Mouse (Mus musculus) intestine, postnatal 0 days (tissue): Measurements from ENCODE around the gene Lrrc10. TPM values are rescaled to one million over a fixed set of nuclear protein-coding genes. Genes with fewer than 3 reads are reported as not detected.

Experiments used
- ATAC-seq: fragments of 200-750 bp; cut with Nextera tagmentation; 2 replicates; pipeline ENCODE4 v1.8.0; 2017; ENCODE audit warnings: mild to moderate bottlenecking, moderate TSS enrichment, moderate library complexity
- H3K27ac ChIP-seq: fragments of 300-500 bp; sonication (generic); 2 replicates; pipeline ENCODE4 v1.5.1; 2014; ENCODE audit warnings: mild to moderate bottlenecking, low read depth, low read length, moderate library complexity
- H3K27me3 ChIP-seq: fragments of 300-500 bp; sonication (generic); replicated peaks from 2 replicates; pipeline ENCODE4 v1.6.1; 2014; ENCODE audit warnings: low read length, mixed read lengths; ENCODE audit not compliant: control insufficient read depth, insufficient read depth
- H3K36me3 ChIP-seq: fragments of 300-500 bp; sonication (generic); 2 replicates; pipeline ENCODE4 v1.6.1; 2014; ENCODE audit warnings: mild to moderate bottlenecking, moderate library complexity; ENCODE audit not compliant: control insufficient read depth, insufficient read depth
- H3K4me1 ChIP-seq: fragments of 300-500 bp; sonication (generic); replicated peaks from 2 replicates; pipeline ENCODE4 v1.6.1; 2014; ENCODE audit warnings: antibody characterized with exemption, low read length, mixed read lengths; ENCODE audit not compliant: control insufficient read depth, insufficient read depth
- H3K4me2 ChIP-seq: fragments of 300-500 bp; sonication (generic); replicated peaks from 2 replicates; pipeline ENCODE4 v1.6.1; 2014; ENCODE audit warnings: low read depth, mild to moderate bottlenecking, moderate library complexity
- H3K4me3 ChIP-seq: fragments of 300-500 bp; sonication (generic); 2 replicates; pipeline ENCODE4 v1.5.1; 2014; ENCODE audit warnings: low read depth, low read length
- H3K9ac ChIP-seq: fragments of 300-500 bp; sonication (generic); 2 replicates; pipeline ENCODE4 v1.6.1; 2014; ENCODE audit warnings: mild to moderate bottlenecking, low read depth, low read length
- H3K9me3 ChIP-seq: fragments of 300-500 bp; sonication (generic); 2 replicates; pipeline ENCODE4 v1.6.1; 2016; ENCODE audit warnings: mixed run types; ENCODE audit not compliant: control insufficient read depth
- CTCF ChIP-seq: sonication (generic); IDR thresholded peaks from 2 replicates; pipeline ENCODE4 v1.5.1; 2016; ENCODE audit warnings: low read depth, mild to moderate bottlenecking, control low read depth, antibody characterized with exemption, moderate library complexity
- WGBS: fragments of 180-500 bp; shearing (Covaris S2); extraction: QIAGEN DNeasy Blood & Tissue Kit; methylation state at CpG from one replicate; pipeline ENCODE4 v1.1.7; 2014; 5-methylcytosine and 5-hydroxymethylcytosine counted together
- polyA plus RNA-seq: library from polyadenylated mRNA; unstranded; fragments of >200 nt; fragmentation: Nextera tagmentation; extraction: Ambion mirVana; gene quantifications from 2 replicates; pipeline ENCODE4 v1.2.1, GENCODE M21; 2015

Lrrc10 gene
- polyA plus RNA-seq, 1 experiment from 2014 or later = not detected

- Histone ChIP-seq H3K9me3 (no peaks in the 10 kb centered on the region), H3K36me3 (peaks cover 50% of the 10 kb centered on the region), H3K4me2 (no peak overlapping the region), H3K4me1 (no peaks in the 10 kb centered on the region), H3K4me3 (no peak overlapping the region), H3K9ac (no peak overlapping the region), H3K27ac (no peak overlapping the region), H3K27me3 (no peaks in the 10 kb centered on the region)
- ATAC-seq = no peak
- WGBS = 84% methylated on average over 7 of the region's 7 CpGs
- TF ChIP-seq CTCF = no peak
These were observed 28.0 kb downstream of the Lrrc10 start for GRCm38 (mm10) chr10:117073176-117073575.

- peaks cover 60% of the 10 kb centered on the region for H3K36me3 ChIP-seq
- H3K4me3 ChIP-seq = no peak overlapping the region
- ATAC-seq = peak; percentile 75
- no peak overlapping the region for H3K4me2 ChIP-seq
- no peak overlapping the region for H3K27ac ChIP-seq
- WGBS = 77% methylated on average over 6 of the region's 6 CpGs
- H3K9ac ChIP-seq = no peak overlapping the region
- no peaks in the 10 kb centered on the region for H3K9me3 ChIP-seq
- peak; percentile 83 for TF ChIP-seq CTCF
- H3K4me1 ChIP-seq = no peaks in the 10 kb centered on the region
- H3K27me3 ChIP-seq = no peaks in the 10 kb centered on the region
These were observed 33.1 kb downstream of the Lrrc10 start for GRCm38 (mm10) chr10:117078284-117078683.

DNA sequence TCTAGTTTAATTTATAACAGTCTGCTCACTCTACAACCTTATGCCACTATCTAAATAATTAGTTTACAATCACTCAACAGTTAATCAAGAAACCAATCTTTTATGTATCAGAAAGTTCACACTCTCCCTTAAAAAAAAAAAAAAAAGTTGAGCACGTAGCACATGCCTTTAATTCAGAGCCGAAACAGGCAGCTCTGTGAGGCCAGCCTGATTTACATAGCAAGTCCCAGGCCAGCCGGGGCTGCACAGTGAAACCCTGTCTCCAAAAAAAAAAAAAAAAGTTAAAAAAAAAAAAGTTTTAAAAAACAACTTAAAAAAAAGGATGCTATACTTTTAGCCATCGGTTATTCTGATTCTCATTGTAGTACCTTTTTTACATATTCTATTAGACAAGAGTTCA lies 36.2 kb downstream of the Lrrc10 start:
- Histone ChIP-seq H3K27me3 (no peaks in the 10 kb centered on the region), H3K4me1 (no peaks in the 10 kb centered on the region), H3K9me3 (no peaks in the 10 kb centered on the region), H3K9ac (no peak overlapping the region), H3K36me3 (peaks cover 60% of the 10 kb centered on the region), H3K4me2 (no peak overlapping the region), H3K4me3 (no peak overlapping the region), H3K27ac (no peak overlapping the region)
- no peak for TF ChIP-seq CTCF
- ATAC-seq = no peak
- 84% methylated on average over 4 of the region's 4 CpGs for WGBS

DNA sequence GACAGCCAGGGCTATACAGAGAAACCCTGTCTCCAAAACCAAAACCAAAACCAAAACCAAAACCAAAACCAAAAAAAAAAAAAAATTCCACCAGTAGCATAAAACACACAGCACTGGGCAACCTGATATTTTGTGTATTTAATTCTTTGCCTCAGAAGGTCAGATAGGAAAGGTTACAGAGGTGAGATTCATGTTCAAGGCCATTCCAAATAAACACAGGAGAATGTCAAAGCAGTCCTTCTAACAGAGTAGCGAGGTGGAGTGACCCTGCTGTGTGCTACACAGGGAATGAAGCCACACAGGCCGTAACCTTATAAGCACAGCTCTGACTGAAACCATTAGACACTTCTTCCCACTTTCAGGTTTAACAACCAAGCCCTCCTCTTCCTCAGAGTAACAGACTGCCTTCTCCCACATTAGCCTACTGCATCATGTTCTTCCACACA lies 36.8 kb downstream of the Lrrc10 start:
- 78% methylated on average over 2 of the region's 2 CpGs for WGBS
- Histone ChIP-seq H3K27me3 (no peaks in the 10 kb centered on the region), H3K9ac (no peak overlapping the region), H3K4me1 (no peaks in the 10 kb centered on the region), H3K4me2 (no peak overlapping the region), H3K27ac (no peak overlapping the region), H3K9me3 (no peaks in the 10 kb centered on the region), H3K36me3 (peaks cover 54% of the 10 kb centered on the region), H3K4me3 (no peak overlapping the region)
- no peak for ATAC-seq
- no peak for TF ChIP-seq CTCF

GRCm38 (mm10) chr10:117089628-117090027 lies 44.5 kb downstream of the Lrrc10 start:
- Histone ChIP-seq H3K36me3 (peaks cover 26% of the 10 kb centered on the region), H3K9ac (no peak overlapping the region), H3K27ac (no peak overlapping the region), H3K9me3 (no peaks in the 10 kb centered on the region), H3K4me1 (no peaks in the 10 kb centered on the region), H3K4me2 (no peak overlapping the region), H3K4me3 (no peak overlapping the region), H3K27me3 (no peaks in the 10 kb centered on the region)
- 54% methylated on average over 4 of the region's 4 CpGs for WGBS
- TF ChIP-seq CTCF = no peak
- no peak for ATAC-seq

- H3K4me2 ChIP-seq = no peak overlapping the region
- H3K9ac ChIP-seq = no peak overlapping the region
- TF ChIP-seq CTCF = no peak
- no peaks in the 10 kb centered on the region for H3K4me1 ChIP-seq
- H3K4me3 ChIP-seq = no peak overlapping the region
- no peak overlapping the region for H3K27ac ChIP-seq
- WGBS = 46% methylated on average over 15 of the region's 15 CpGs
- no peaks in the 10 kb centered on the region for H3K27me3 ChIP-seq
- H3K36me3 ChIP-seq = peaks cover 16% of the 10 kb centered on the region
- ATAC-seq = no peak; the same call in 1 of the 2 replicates
- H3K9me3 ChIP-seq = no peaks in the 10 kb centered on the region
These were observed 49.6 kb downstream of the Lrrc10 start for GRCm38 (mm10) chr10:117094504-117095329.
